ENCODE assay signal across 15 mouse cellular contexts in genomic region chr3:129645409-129645808, GRCm38 (mm10).
A peak's percentile ranks its signal among the peaks of the same experiment; 100 is the strongest.
DNase-seq lines count a peak whose midpoint lies in the region; ATAC-seq and TF ChIP-seq lines count a peak whose summit lies in the region.
"Had no signal": no experiment of that assay in that cellular context is flagged by ENCODE, and none has a peak within 500 bp of the region (broad histone marks: within the 10 kb centered on the region; RNA-seq: fewer than 3 reads in every experiment).

No protein-coding gene starts in this region.

- WGBS in lung, postnatal 0 days = 36% methylated on average over 3 of the region's 3 CpGs
- 49% methylated on average over 3 of the region's 3 CpGs for WGBS in hindbrain, embryonic 16.5 days

- no peaks in the 10 kb centered on the region for H3K36me3 ChIP-seq in lung, postnatal 0 days (ENCODE audit: insufficient read depth, low read length)
- no peaks in the 10 kb centered on the region for H3K36me3 ChIP-seq in hindbrain, embryonic 16.5 days (ENCODE audit: control insufficient read depth, insufficient read depth, low read length)
- H3K36me3 ChIP-seq: hindbrain, embryonic 10.5 days; intestine, embryonic 15.5 days had no signal

- no peak for TF ChIP-seq CTCF in lung, postnatal 0 days (IDR thresholded peaks at IDR 0.05)

- ATAC-seq in lung, postnatal 0 days = peak; percentile 85
- ATAC-seq in CD4-positive, CD25-positive, alpha-beta regulatory T cell, adult 4 months = no peak
- no peak for ATAC-seq in hindbrain, embryonic 16.5 days
- ATAC-seq: forebrain, embryonic 16.5 days; intestine, embryonic 15.5 days had no signal

- peak overlapping the region; percentile 57; the same call in 1 of the 2 replicates for H3K27ac ChIP-seq in lung, postnatal 0 days (ENCODE audit: low read length)
- H3K27ac ChIP-seq in hindbrain, embryonic 16.5 days (ENCODE audit: low read depth, low read length) = no peak overlapping the region
- H3K27ac ChIP-seq: hindbrain, embryonic 10.5 days; intestine, embryonic 15.5 days had no signal

- H3K9ac ChIP-seq in lung, postnatal 0 days (replicated peaks; ENCODE audit: low read depth) = no peak overlapping the region
- no peak overlapping the region for H3K9ac ChIP-seq in hindbrain, embryonic 16.5 days (ENCODE audit: low read depth, low read length)
- H3K9ac ChIP-seq: intestine, embryonic 15.5 days had no signal

- TF ChIP-seq EP300 in lung, postnatal 0 days (IDR thresholded peaks at IDR 0.05) = peak; percentile 60

- H3K4me3 ChIP-seq in lung, postnatal 0 days (ENCODE audit: low read depth, low read length) = no peak overlapping the region
- no peak overlapping the region for H3K4me3 ChIP-seq in hindbrain, embryonic 16.5 days (ENCODE audit: low read length)
- H3K4me3 ChIP-seq: hindbrain, embryonic 10.5 days; intestine, embryonic 15.5 days had no signal

- no peaks in the 10 kb centered on the region for H3K27me3 ChIP-seq in lung, postnatal 0 days (replicated peaks; ENCODE audit: insufficient read depth, low read length)
- H3K27me3 ChIP-seq in hindbrain, embryonic 16.5 days (replicated peaks; ENCODE audit: control insufficient read depth, insufficient read depth, low read length) = no peaks in the 10 kb centered on the region
- H3K27me3 ChIP-seq: intestine, embryonic 15.5 days had no signal

- H3K4me2 ChIP-seq in lung, postnatal 0 days (replicated peaks; ENCODE audit: low read depth, low read length) = no peak overlapping the region
- no peak overlapping the region for H3K4me2 ChIP-seq in hindbrain, embryonic 16.5 days (ENCODE audit: low read length)
- H3K4me2 ChIP-seq: intestine, embryonic 15.5 days had no signal

- H3K4me1 ChIP-seq in lung, postnatal 0 days (ENCODE audit: insufficient read depth, low read depth, low read length) = no peaks in the 10 kb centered on the region
- H3K4me1 ChIP-seq in hindbrain, embryonic 16.5 days (ENCODE audit: control insufficient read depth, insufficient read depth, low read depth, low read length) = no peaks in the 10 kb centered on the region; the same call in 1 of the 2 replicates

- intact Hi-C loops in heart, postnatal 36 days (cut with DNase I) = no loop called here

- DNase-seq in heart, adult 18-20 months = peak; percentile 20 to 22
- DNase-seq in heart, postnatal 36 days = no peak
- peak; percentile 19 for DNase-seq in 3T3-L1 (ENCODE audit: low read depth, low spot score)
- peak; percentile 47 for DNase-seq in kidney, postnatal 10 days
- DNase-seq in lung, postnatal 0 days (ENCODE audit: low spot score) = peak; percentile 88
- no peak for DNase-seq in T-cell, adult 2 months (ENCODE audit: low spot score)
- DNase-seq: adrenal gland, adult 8-10 months; cerebellum, adult 9-11 months; liver; right cerebral cortex, postnatal 14 days had no signal

- H3K9me3 ChIP-seq in lung, postnatal 0 days (ENCODE audit: low read length) = no peaks in the 10 kb centered on the region
- no peaks in the 10 kb centered on the region for H3K9me3 ChIP-seq in hindbrain, embryonic 16.5 days (ENCODE audit: control insufficient read depth, low read length)
- H3K9me3 ChIP-seq: hindbrain, embryonic 10.5 days; intestine, embryonic 15.5 days had no signal

Comparison
In these comparisons a context has a peak if more than half of its experiments do, and no peak if none do; other contexts are left out.
1. DNase-seq: peak in heart, adult 18-20 months (2 of 2), 3T3-L1 (single experiment), kidney, postnatal 10 days (single experiment) and lung, postnatal 0 days (single experiment); none in heart, postnatal 36 days (0 of 2) and T-cell, adult 2 months (single experiment).